Mouse (Mus musculus): ENCODE measurements at regions not wholly inside any gene's neighbourhood (a gene's known extent, or its start where the extent isn't known, plus 50 kb on each side); places are given as distances from the start of the nearest gene placed in this dataset.
A peak's percentile ranks its signal among the peaks of the same experiment; 100 is the strongest.

GRCm38 (mm10) chr8:126538136-126538535, 55.6 kb downstream of the Irf2bp2 start:
- DNase-seq: no peak

- DNase-seq: peak; percentile 71
Measured at GRCm38 (mm10) chr8:126536928-126537618, 56.7 kb downstream of the Irf2bp2 start.

GRCm38 (mm10) chr8:126536132-126536927, 57.5 kb downstream of the Irf2bp2 start:
- no peak for DNase-seq

GRCm38 (mm10) chr8:126532284-126532974, 57.6 kb upstream of the Tarbp1 start:
- peak; percentile 51 for DNase-seq

- DNase-seq: no peak
Measured at GRCm38 (mm10) chr8:126531459-126531858, 56.6 kb upstream of the Tarbp1 start.

GRCm38 (mm10) chr8:126529409-126529808, 54.5 kb upstream of the Tarbp1 start:
- no peak for DNase-seq

- DNase-seq: no peak
Measured at GRCm38 (mm10) chr8:126528434-126529080, 53.7 kb upstream of the Tarbp1 start.

- DNase-seq: no peak
Measured at GRCm38 (mm10) chr8:126526864-126527571, 52.2 kb upstream of the Tarbp1 start.

GRCm38 (mm10) chr8:126525575-126525974, 50.7 kb upstream of the Tarbp1 start:
- DNase-seq: no peak
